Mouse (Mus musculus) olfactory bulb, adult 2 months (tissue): ENCODE data around the gene Hectd4.

ENCODE experiments used
- CTCF ChIP-seq: fragments of 200-500 bp; IDR thresholded peaks from 2 replicates; pipeline ENCODE4 v1.5.1; 2012; ENCODE audit warnings: low read depth, mild to moderate bottlenecking, low read length, moderate library complexity; ENCODE audit not compliant: insufficient read depth
- POLR2A ChIP-seq: fragments of 200-500 bp; IDR thresholded peaks from 2 replicates; pipeline ENCODE4 v1.6.1; 2012; ENCODE audit warnings: mild to moderate bottlenecking, low read depth, low read length, moderate library complexity; ENCODE audit not compliant: insufficient read depth

- no peak for TF ChIP-seq CTCF
- TF ChIP-seq POLR2A = no peak
These were observed 158.7 kb downstream of the Hectd4 start for GRCm38 (mm10) chr5:121378678-121379256.
